Mouse (Mus musculus) forebrain, embryonic 12.5 days (tissue): ENCODE results near the gene Rab25. TPM values are rescaled to one million over a fixed set of nuclear protein-coding genes. Genes with fewer than 3 reads are reported as not detected.

Experiments
- ATAC-seq: fragments of 200-750 bp; cut with Nextera tagmentation; 2 replicates; pipeline ENCODE4 v1.8.0; 2017; ENCODE audit warnings: moderate TSS enrichment; ENCODE audit not compliant: low FRiP score
- H3K27ac ChIP-seq: fragments of 300-500 bp; sonication (generic); 2 replicates; pipeline ENCODE4 v1.5.1; 2016; ENCODE audit warnings: mild to moderate bottlenecking
- H3K27me3 ChIP-seq: fragments of 300-500 bp; sonication (generic); 2 replicates; pipeline ENCODE4 v1.6.1; 2016; ENCODE audit warnings: mild to moderate bottlenecking
- H3K36me3 ChIP-seq: fragments of 300-500 bp; sonication (generic); replicated peaks from 2 replicates; pipeline ENCODE4 v1.6.1; 2016; ENCODE audit warnings: mild to moderate bottlenecking
- H3K4me1 ChIP-seq: fragments of 300-500 bp; sonication (generic); 2 replicates; pipeline ENCODE4 v1.6.1; 2016
- H3K4me2 ChIP-seq: fragments of 300-500 bp; sonication (generic); 2 replicates; pipeline ENCODE4 v1.6.1; 2016; ENCODE audit warnings: mild to moderate bottlenecking, moderate library complexity
- H3K4me3 ChIP-seq: fragments of 300-500 bp; sonication (generic); replicated peaks from 2 replicates; pipeline ENCODE4 v1.5.1; 2016; ENCODE audit warnings: mild to moderate bottlenecking
- H3K9ac ChIP-seq: fragments of 300-500 bp; sonication (generic); 2 replicates; pipeline ENCODE4 v1.6.1; 2016; ENCODE audit warnings: mild to moderate bottlenecking
- H3K9me3 ChIP-seq: fragments of 300-500 bp; sonication (generic); 2 replicates; pipeline ENCODE4 v1.6.1; 2016
- WGBS: fragments of 180-500 bp; shearing (Covaris S2); methylation state at CpG from one replicate; pipeline ENCODE4 v1.1.7; 2016; 5-methylcytosine and 5-hydroxymethylcytosine counted together
- polyA plus RNA-seq: library from polyadenylated mRNA; unstranded; fragments of >200 nt; fragmentation: Nextera tagmentation; extraction: Ambion mirVana; gene quantifications from 2 replicates; pipeline ENCODE4 v1.2.1, GENCODE M21; 2016

The Rab25 gene
- polyA plus RNA-seq, 1 experiment from 2014 or later = 0.82 TPM

- WGBS = 90% methylated on average over 7 of the region's 7 CpGs
These were observed 15.9 kb upstream of the Rab25 start for GRCm38 (mm10) chr3:88563966-88564365.

GRCm38 (mm10) chr3:88563442-88563841, 15.3 kb upstream of the Rab25 start:
- 80% methylated on average over 4 of the region's 4 CpGs for WGBS
- ATAC-seq = no peak; the same call in 1 of the 2 replicates
- H3K27ac ChIP-seq = peak overlapping the region; percentile 25
- H3K4me2 ChIP-seq = no peak overlapping the region
- peaks cover 8% of the 10 kb centered on the region; the same call in 1 of the 2 replicates for H3K4me1 ChIP-seq
- no peak overlapping the region for H3K9ac ChIP-seq
- no peak overlapping the region for H3K4me3 ChIP-seq
- peaks cover 97% of the 10 kb centered on the region for H3K36me3 ChIP-seq
- H3K27me3 ChIP-seq = no peaks in the 10 kb centered on the region
- no peaks in the 10 kb centered on the region for H3K9me3 ChIP-seq

More at GRCm38 (mm10) chr3:88563966-88564365, 15.9 kb upstream of the Rab25 start:
- no peak overlapping the region for H3K9ac ChIP-seq
- H3K9me3 ChIP-seq = no peaks in the 10 kb centered on the region
- peak overlapping the region; percentile 25 for H3K27ac ChIP-seq
- no peak overlapping the region for H3K4me3 ChIP-seq
- no peak for ATAC-seq
- peaks cover 98% of the 10 kb centered on the region for H3K36me3 ChIP-seq
- H3K4me2 ChIP-seq = no peak overlapping the region
- peaks cover 8% of the 10 kb centered on the region; the same call in 1 of the 2 replicates for H3K4me1 ChIP-seq
- H3K27me3 ChIP-seq = no peaks in the 10 kb centered on the region

DNA sequence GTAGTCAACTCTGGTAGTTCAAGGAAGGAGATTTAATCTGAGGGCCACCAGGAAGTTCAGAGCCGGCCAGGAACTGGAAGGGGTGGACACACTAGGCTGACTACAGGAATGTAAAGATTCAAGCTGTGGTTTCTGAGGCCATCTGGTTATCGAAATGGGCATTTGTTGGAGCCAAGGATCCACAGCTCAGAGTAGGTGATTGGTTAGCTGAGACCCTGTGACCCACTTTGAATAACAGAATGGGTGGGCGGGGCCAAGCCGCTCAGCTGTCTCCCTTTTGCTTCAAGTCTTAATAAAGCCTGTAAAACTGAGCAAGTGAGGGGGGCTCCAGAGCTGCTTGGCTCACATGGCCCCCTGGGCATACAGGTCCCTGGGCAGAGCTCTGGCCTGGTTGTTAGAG, 13.9 kb upstream of the Rab25 start:
- H3K9ac ChIP-seq = no peak overlapping the region
- H3K27me3 ChIP-seq = no peaks in the 10 kb centered on the region
- peaks cover 97% of the 10 kb centered on the region for H3K36me3 ChIP-seq
- H3K9me3 ChIP-seq = no peaks in the 10 kb centered on the region
- no peak overlapping the region for H3K4me3 ChIP-seq
- WGBS = 68% methylated on average over 4 of the region's 4 CpGs
- H3K4me1 ChIP-seq = peaks cover 8% of the 10 kb centered on the region; the same call in 1 of the 2 replicates
- H3K27ac ChIP-seq = no peak overlapping the region
- H3K4me2 ChIP-seq = no peak overlapping the region
- no peak for ATAC-seq

DNA sequence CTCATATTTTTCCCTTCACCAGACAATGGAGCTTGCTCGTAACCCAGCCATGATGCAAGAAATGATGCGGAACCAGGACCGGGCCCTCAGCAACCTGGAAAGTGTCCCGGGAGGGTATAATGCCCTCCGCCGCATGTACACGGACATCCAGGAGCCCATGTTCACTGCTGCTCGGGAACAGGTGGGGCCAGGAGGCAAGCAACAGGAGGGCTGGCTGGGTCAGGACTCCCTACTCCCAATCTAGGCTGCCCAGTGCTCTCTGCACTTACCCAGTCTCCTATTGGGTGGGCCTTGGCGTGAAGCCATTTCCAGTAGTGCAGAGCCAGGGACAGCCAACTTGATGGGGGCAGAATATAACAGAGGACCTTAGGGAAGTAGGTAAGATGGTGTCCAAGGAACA, 11.5 kb upstream of the Rab25 start:
- H3K9ac ChIP-seq = no peak overlapping the region
- H3K27me3 ChIP-seq = no peaks in the 10 kb centered on the region
- peaks cover 25% of the 10 kb centered on the region for H3K4me1 ChIP-seq
- no peak overlapping the region for H3K4me2 ChIP-seq
- no peak for ATAC-seq
- no peak overlapping the region for H3K4me3 ChIP-seq
- peaks cover 89% of the 10 kb centered on the region for H3K36me3 ChIP-seq
- 91% methylated on average over 9 of the region's 9 CpGs for WGBS
- H3K9me3 ChIP-seq = no peaks in the 10 kb centered on the region
- no peak overlapping the region for H3K27ac ChIP-seq

DNA sequence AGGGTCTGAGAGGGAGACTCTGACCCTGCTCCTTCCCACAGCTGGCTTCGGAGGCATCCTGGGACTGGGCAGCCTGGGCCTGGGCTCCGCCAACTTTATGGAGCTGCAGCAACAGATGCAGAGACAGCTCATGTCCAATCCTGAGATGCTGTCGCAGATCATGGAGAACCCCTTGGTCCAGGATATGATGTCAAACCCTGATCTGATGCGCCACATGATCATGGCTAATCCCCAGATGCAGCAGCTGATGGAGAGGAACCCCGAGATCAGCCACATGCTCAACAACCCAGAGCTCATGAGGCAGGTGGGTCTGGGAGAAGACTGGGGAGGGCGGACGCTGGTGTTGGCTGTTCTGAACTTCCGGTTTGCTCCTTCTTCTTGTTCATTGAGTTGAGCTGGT, 8.5 kb upstream of the Rab25 start:
- no peak for ATAC-seq
- H3K4me1 ChIP-seq = peaks cover 30% of the 10 kb centered on the region
- no peak overlapping the region for H3K9ac ChIP-seq
- no peaks in the 10 kb centered on the region for H3K9me3 ChIP-seq
- H3K4me2 ChIP-seq = no peak overlapping the region
- peaks cover 60% of the 10 kb centered on the region for H3K36me3 ChIP-seq
- WGBS = 96% methylated on average over 8 of the region's 8 CpGs
- H3K27ac ChIP-seq = no peak overlapping the region
- H3K27me3 ChIP-seq = no peaks in the 10 kb centered on the region
- no peak overlapping the region for H3K4me3 ChIP-seq

DNA sequence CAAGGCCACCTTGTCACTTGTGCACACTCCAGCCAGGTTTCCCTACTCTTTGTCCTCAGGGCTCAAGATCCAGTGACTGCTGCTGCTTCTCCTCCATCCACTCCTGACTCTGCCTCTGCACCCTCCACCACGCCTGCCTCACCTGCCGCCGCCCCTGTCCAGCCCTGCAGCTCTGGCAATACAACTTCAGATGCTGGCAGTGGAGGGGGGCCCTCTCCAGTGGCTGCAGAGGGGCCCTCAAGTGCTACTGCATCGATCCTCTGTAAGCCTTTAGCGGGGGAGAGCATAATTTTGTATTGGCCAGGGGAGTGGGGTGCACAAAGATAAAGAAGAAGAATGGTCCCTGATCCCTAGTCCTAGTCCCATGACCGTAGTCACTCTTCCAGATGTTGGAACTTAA, 7.6 kb upstream of the Rab25 start:
- 0 out of 2 replicates have a peak overlapping the region, but pooled peaks have one; percentile 10 for H3K27ac ChIP-seq
- H3K4me1 ChIP-seq = peaks cover 37% of the 10 kb centered on the region
- H3K9ac ChIP-seq = no peak overlapping the region; the same call in 1 of the 2 replicates
- WGBS = 97% methylated on average over 6 of the region's 6 CpGs
- H3K9me3 ChIP-seq = no peaks in the 10 kb centered on the region
- no peak overlapping the region for H3K4me2 ChIP-seq
- H3K36me3 ChIP-seq = peaks cover 51% of the 10 kb centered on the region
- no peaks in the 10 kb centered on the region for H3K27me3 ChIP-seq
- ATAC-seq = no peak
- H3K4me3 ChIP-seq = no peak overlapping the region

DNA sequence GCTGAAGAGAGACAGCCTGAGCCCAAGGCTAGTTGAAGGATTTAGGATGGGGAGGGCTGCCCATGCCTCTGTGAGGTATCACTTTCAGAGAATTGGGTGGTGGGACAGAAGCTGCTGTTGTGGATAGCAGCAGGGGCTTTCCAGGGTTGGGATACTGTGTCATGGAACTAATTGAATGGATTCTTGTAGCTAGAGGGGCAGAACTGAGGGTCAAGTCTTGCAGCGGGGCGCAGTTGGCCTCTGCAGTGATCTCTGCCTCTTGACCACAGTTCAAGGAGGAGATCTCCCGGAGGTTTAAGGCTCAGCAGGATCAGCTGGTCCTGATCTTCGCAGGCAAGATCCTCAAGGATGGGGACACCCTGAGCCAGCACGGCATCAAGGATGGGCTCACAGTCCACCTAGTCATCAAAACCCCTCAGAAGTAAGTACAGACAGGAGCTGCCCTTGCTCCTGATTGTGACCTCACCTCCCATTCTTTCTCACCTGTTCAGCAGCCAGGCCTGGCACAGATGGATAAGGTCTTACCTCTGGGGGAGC, 7.0 kb upstream of the Rab25 start:
- H3K4me1 ChIP-seq = peaks cover 37% of the 10 kb centered on the region
- H3K27ac ChIP-seq = 0 out of 2 replicates have a peak overlapping the region, but pooled peaks have one; percentile 10
- H3K4me2 ChIP-seq = peak overlapping the region; percentile 62
- no peak for ATAC-seq
- peak overlapping the region; percentile 83; the same call in 1 of the 2 replicates for H3K4me3 ChIP-seq
- H3K27me3 ChIP-seq = no peaks in the 10 kb centered on the region
- no peak overlapping the region; the same call in 1 of the 2 replicates for H3K9ac ChIP-seq
- WGBS = 89% methylated on average over 5 of the region's 5 CpGs
- H3K36me3 ChIP-seq = peaks cover 45% of the 10 kb centered on the region
- H3K9me3 ChIP-seq = no peaks in the 10 kb centered on the region

- Histone ChIP-seq H3K9me3 (no peaks in the 10 kb centered on the region), H3K4me2 (peak overlapping the region; percentile 62), H3K27ac (peak overlapping the region; percentile 95), H3K36me3 (peaks cover 34% of the 10 kb centered on the region), H3K4me3 (peak overlapping the region; percentile 83), H3K9ac (peak overlapping the region; percentile 96), H3K27me3 (no peaks in the 10 kb centered on the region), H3K4me1 (peaks cover 37% of the 10 kb centered on the region)
- peak; percentile 55 for ATAC-seq
- 1% methylated on average over 41 of the region's 41 CpGs for WGBS
These were observed 5.9 kb upstream of the Rab25 start for GRCm38 (mm10) chr3:88553880-88554586.

DNA sequence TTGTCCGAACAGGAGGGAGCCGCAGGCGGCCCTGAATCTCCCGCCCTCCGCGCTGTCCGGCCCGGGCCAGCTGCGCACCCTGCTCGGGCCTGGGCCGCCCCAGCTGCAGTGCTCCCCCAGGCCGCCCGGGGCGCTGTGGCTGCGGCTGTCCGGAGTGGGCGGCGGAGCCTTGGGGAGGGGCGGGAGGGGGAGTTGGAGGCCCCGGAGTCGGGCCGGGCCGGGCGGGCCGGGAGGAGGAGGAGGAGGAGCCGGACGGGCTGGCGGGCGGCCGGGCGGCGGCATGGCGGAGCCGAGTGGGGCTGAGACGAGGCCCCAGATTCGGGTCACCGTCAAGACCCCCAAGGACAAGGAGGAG, 5.4 kb upstream of the Rab25 start, which contains the start of gene Ubqln4:
Gene Ubqln4 (plus strand): TSS at position 234 of the 355 bp plus-strand sequence.
- H3K27ac ChIP-seq = peak within 1 kb of the TSS; percentile 95
- peaks cover 37% of the 10 kb centered on the region for H3K4me1 ChIP-seq
- peak within 1 kb of the TSS; percentile 96 for H3K9ac ChIP-seq
- peaks cover 29% of the 10 kb centered on the region for H3K36me3 ChIP-seq
- ATAC-seq = peak; percentile 90
- H3K9me3 ChIP-seq = no peaks in the 10 kb centered on the region
- peak within 1 kb of the TSS; percentile 62 for H3K4me2 ChIP-seq
- WGBS = 0% methylated on average over 34 of the region's 37 CpGs
- H3K27me3 ChIP-seq = no peaks in the 10 kb centered on the region
- peak within 1 kb of the TSS; percentile 83 for H3K4me3 ChIP-seq

DNA sequence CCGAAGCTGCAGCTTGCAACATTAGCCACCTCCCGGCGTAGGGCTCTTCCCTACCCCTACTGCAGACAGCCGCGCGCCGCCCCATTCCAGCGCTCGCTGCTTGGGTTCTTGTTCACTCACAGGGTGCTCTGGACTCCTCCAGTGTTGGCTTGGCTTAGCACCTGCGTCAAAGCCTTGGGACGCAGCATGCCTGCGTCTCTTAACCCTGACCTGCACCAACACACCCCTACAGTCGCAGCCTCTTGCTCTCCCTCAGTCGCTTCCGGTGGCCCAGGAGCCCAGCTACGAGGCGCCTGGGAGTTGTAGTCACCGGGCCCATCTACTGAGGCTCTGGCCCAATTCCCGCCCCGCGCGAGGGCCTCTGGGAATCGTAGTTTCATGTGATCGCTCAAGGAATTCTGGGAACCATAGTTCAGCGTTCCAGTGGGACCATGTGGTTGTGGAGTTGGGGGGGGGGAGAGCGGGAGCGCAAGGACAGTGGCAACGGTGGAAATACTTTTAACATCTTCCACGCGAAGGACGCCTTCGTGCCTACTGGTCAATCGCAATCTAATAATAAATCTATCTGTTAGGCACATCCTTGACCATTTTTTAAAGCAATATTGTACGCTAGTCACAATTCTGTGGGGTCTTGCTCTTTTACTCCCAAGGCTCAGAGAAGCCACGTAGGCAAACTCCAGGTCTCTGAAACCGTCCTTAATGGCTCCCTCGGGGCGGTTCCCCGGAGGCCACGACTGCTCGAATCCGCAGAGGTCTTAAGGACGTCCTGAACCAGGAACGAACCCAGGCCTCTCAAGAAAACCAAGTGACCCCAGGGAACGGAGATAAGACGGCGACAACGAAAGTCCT, 4.8 kb upstream of the Rab25 start, which contains the start of gene Lamtor2:
Gene Lamtor2 (minus strand): TSS at position 399 of the 849 bp plus-strand sequence.
- ATAC-seq = peak; percentile 89
- peak within 1 kb of the TSS; percentile 62 for H3K4me2 ChIP-seq
- H3K4me3 ChIP-seq = peak within 1 kb of the TSS; percentile 83
- H3K36me3 ChIP-seq = peaks cover 23% of the 10 kb centered on the region
- WGBS = under 1% methylated on average over 48 of the region's 48 CpGs
- H3K9ac ChIP-seq = peak within 1 kb of the TSS; percentile 96
- peak within 1 kb of the TSS; percentile 95 for H3K27ac ChIP-seq
- H3K9me3 ChIP-seq = no peaks in the 10 kb centered on the region
- no peaks in the 10 kb centered on the region for H3K27me3 ChIP-seq
- H3K4me1 ChIP-seq = peaks cover 37% of the 10 kb centered on the region

GRCm38 (mm10) chr3:88552082-88552645, 4.1 kb upstream of the Rab25 start:
- peaks cover 37% of the 10 kb centered on the region for H3K4me1 ChIP-seq
- ATAC-seq = no peak
- H3K27ac ChIP-seq = peak overlapping the region; percentile 95; the same call in 1 of the 2 replicates
- peak overlapping the region; percentile 83 for H3K4me3 ChIP-seq
- no peaks in the 10 kb centered on the region for H3K9me3 ChIP-seq
- 25% methylated on average over 16 of the region's 16 CpGs for WGBS
- H3K36me3 ChIP-seq = peaks cover 17% of the 10 kb centered on the region
- H3K9ac ChIP-seq = peak overlapping the region; percentile 71
- H3K27me3 ChIP-seq = no peaks in the 10 kb centered on the region
- H3K4me2 ChIP-seq = peak overlapping the region; percentile 62
